Mouse (Mus musculus): ENCODE data around the gene Ms4a14. TPM values are rescaled to one million over a fixed set of nuclear protein-coding genes. Genes with fewer than 3 reads are reported as not detected.

Ms4a14 gene
- polyA plus RNA-seq, 1 experiment from 2014 or later, result not detected

Other genes with a start within 250 kb of the Ms4a14 start
- gene Ms4a8a, start 233.4 kb downstream of the Ms4a14 start, polyA plus RNA-seq (2016; fragmentation: Nextera tagmentation; extraction: Ambion mirVana), result not detected in 2 replicates
- not detected in 2 replicates for gene 1700017D01Rik, start 183.6 kb downstream of the Ms4a14 start, polyA plus RNA-seq (2016; fragmentation: Nextera tagmentation; extraction: Ambion mirVana)
- not detected in 2 replicates for gene 1700025F22Rik, start 149.1 kb downstream of the Ms4a14 start, polyA plus RNA-seq (2016; fragmentation: Nextera tagmentation; extraction: Ambion mirVana)
- gene Ms4a13, start 117.7 kb downstream of the Ms4a14 start, polyA plus RNA-seq (2016; fragmentation: Nextera tagmentation; extraction: Ambion mirVana), result not detected in 2 replicates
- gene Ms4a12, start 82.0 kb downstream of the Ms4a14 start, polyA plus RNA-seq (2016; fragmentation: Nextera tagmentation; extraction: Ambion mirVana), result not detected in 2 replicates
- not detected in 2 replicates for gene Ms4a1, start 48.2 kb downstream of the Ms4a14 start, polyA plus RNA-seq (2016; fragmentation: Nextera tagmentation; extraction: Ambion mirVana)
- not detected in 2 replicates for gene Ms4a5, start 30.6 kb downstream of the Ms4a14 start, polyA plus RNA-seq (2016; fragmentation: Nextera tagmentation; extraction: Ambion mirVana)
- gene Ms4a7, start 21.7 kb upstream of the Ms4a14 start, polyA plus RNA-seq (2016; fragmentation: Nextera tagmentation; extraction: Ambion mirVana), result 0.55 TPM in 1 of 2 replicates, not detected in the other
- gene Ms4a4a, start 61.1 kb upstream of the Ms4a14 start, polyA plus RNA-seq (2016; fragmentation: Nextera tagmentation; extraction: Ambion mirVana), result 0.93 and 1.9 TPM in 2 replicates
- gene Ms4a4c, start 90.3 kb upstream of the Ms4a14 start, polyA plus RNA-seq (2016; fragmentation: Nextera tagmentation; extraction: Ambion mirVana), result not detected in 2 replicates
- gene Ms4a4b, start 129.1 kb upstream of the Ms4a14 start, polyA plus RNA-seq (2016; fragmentation: Nextera tagmentation; extraction: Ambion mirVana), result not detected in 2 replicates
- gene Ms4a6c, start 154.9 kb upstream of the Ms4a14 start, polyA plus RNA-seq (2016; fragmentation: Nextera tagmentation; extraction: Ambion mirVana), result 1.2 and 1.7 TPM in 2 replicates
- gene Gm8369, start 171.5 kb upstream of the Ms4a14 start, polyA plus RNA-seq (2016; fragmentation: Nextera tagmentation; extraction: Ambion mirVana), result not detected in 2 replicates
- gene Ms4a6b, start 202.1 kb upstream of the Ms4a14 start, polyA plus RNA-seq (2016; fragmentation: Nextera tagmentation; extraction: Ambion mirVana), result 1.6 and 1.9 TPM in 2 replicates
- gene Ms4a4d, start 222.3 kb upstream of the Ms4a14 start, polyA plus RNA-seq (2016; fragmentation: Nextera tagmentation; extraction: Ambion mirVana), result 0.58 and 0.82 TPM in 2 replicates

Data from embryonic facial prominence, embryonic 10.5 days (tissue).